Mouse (Mus musculus) frontal cortex, postnatal 36 days (tissue): ENCODE results near the gene Rfx4.

Source experiments
- DNase-seq, 2 experiments: peaks; one replicate each; pipeline ENCODE4 v3.0.0; 2022; ENCODE audit warnings: low spot score in 2 of 2

The Rfx4 gene

GRCm38 (mm10) chr10:84755786-84756203 lies at the start of gene Rfx4:
TSS of gene Rfx4 (plus strand) at chr10:84756062.
- peak; percentile 26 to 40 for DNase-seq

- no peak for DNase-seq
These were observed 49.3 kb upstream of the Rfx4 start for GRCm38 (mm10) chr10:84706543-84706942.

- no peak for DNase-seq
These were observed 48.6 kb upstream of the Rfx4 start for GRCm38 (mm10) chr10:84707226-84707625.

GRCm38 (mm10) chr10:84707752-84708530 lies 47.9 kb upstream of the Rfx4 start:
- no peak for DNase-seq

GRCm38 (mm10) chr10:84710192-84710591 lies 45.7 kb upstream of the Rfx4 start:
- DNase-seq, result no peak

GRCm38 (mm10) chr10:84710827-84711226 lies 45.0 kb upstream of the Rfx4 start:
- DNase-seq, result no peak

GRCm38 (mm10) chr10:84711479-84711878 lies 44.4 kb upstream of the Rfx4 start:
- DNase-seq, result no peak

GRCm38 (mm10) chr10:84711940-84712339 lies 43.9 kb upstream of the Rfx4 start:
- DNase-seq, result peak in 1 of 2 experiments; percentile 29

GRCm38 (mm10) chr10:84712532-84712931 lies 43.3 kb upstream of the Rfx4 start:
- DNase-seq, result no peak

GRCm38 (mm10) chr10:84713043-84713442 lies 42.8 kb upstream of the Rfx4 start:
- DNase-seq, result no peak

- DNase-seq, result no peak
These were observed 40.2 kb upstream of the Rfx4 start for GRCm38 (mm10) chr10:84715639-84716038.

GRCm38 (mm10) chr10:84716581-84716980 lies 39.3 kb upstream of the Rfx4 start:
- no peak for DNase-seq

GRCm38 (mm10) chr10:84722711-84723110 lies 33.2 kb upstream of the Rfx4 start:
- DNase-seq, result no peak

- peak in 1 of 2 experiments; percentile 10 for DNase-seq
These were observed 28.9 kb upstream of the Rfx4 start for GRCm38 (mm10) chr10:84727005-84727404.

- DNase-seq, result no peak
These were observed 28.1 kb upstream of the Rfx4 start for GRCm38 (mm10) chr10:84727760-84728159.

- no peak for DNase-seq
These were observed 25.8 kb upstream of the Rfx4 start for GRCm38 (mm10) chr10:84730078-84730477.

GRCm38 (mm10) chr10:84730956-84731355 lies 24.9 kb upstream of the Rfx4 start:
- DNase-seq, result no peak

GRCm38 (mm10) chr10:84733511-84733910 lies 22.4 kb upstream of the Rfx4 start:
- no peak for DNase-seq

- DNase-seq, result peak in 1 of 2 experiments; percentile 9
These were observed 744 bp upstream of the Rfx4 start for GRCm38 (mm10) chr10:84754851-84755785.

GRCm38 (mm10) chr10:84756435-84757095 lies 703 bp downstream of the Rfx4 start:
- no peak for DNase-seq

- no peak for DNase-seq
These were observed 1.8 kb downstream of the Rfx4 start for GRCm38 (mm10) chr10:84757426-84758199.

- DNase-seq, result no peak
These were observed 2.3 kb downstream of the Rfx4 start for GRCm38 (mm10) chr10:84758200-84758468.
